Mouse (Mus musculus): ENCODE results near the gene Tas2r107.
"Not testable (repeated sequence)": the region's sequence is repeated elsewhere in the genome, so short reads cannot be mapped to it uniquely, and the experiment has no call there.

Tas2r107 gene

DNA sequence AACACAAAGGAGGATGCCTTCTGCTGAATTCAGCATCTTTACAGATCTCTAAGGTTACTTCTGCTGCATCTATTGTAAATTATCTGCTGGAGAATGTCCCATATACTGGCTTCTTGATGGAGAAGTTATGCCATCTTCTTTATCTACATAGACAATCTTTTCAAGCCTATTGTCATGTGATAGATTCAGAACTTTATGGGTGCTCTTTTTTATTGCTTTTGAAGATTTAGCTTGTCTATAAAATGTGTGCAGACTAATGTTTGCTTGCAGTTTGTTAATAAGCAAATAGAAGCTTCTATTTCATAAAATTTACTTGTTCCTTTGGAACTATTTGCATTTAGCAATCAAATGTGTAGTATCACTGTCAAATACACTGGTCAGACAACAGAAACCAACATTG is at the start of gene Tas2r107:
Gene Tas2r107 (minus strand): TSS at position 101 of the 400 bp plus-strand sequence.
- no peak for DNase-seq

GRCm38 (mm10) chr6:131689963-131690362 is 30.0 kb upstream of the Tas2r107 start, which contains the start of gene Tas2r114:
Tas2r114 (minus strand) TSS chr6:131690063.
- no peak for DNase-seq

DNA sequence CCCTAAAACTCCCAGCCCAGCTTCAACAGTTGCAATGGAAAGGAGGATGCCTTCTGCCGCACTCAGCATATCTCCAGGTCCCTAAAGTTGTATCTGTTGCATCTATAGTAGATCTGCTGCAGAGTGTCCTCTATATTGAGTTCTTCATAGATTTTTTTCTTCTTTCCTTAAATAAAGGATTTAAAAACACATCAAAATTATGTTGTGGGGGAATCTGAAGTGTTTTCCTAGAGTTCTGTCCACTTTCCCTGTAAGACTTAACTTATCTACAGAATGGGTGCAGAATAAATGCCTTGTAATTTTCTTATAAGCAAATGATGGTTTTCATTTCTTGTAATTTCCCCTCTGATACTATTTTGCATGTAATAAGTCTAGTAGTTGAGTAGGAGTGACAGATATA is 27.4 kb upstream of the Tas2r107 start, which contains the start of gene Tas2r105:
Gene Tas2r105 (minus strand): TSS at position 101 of the 400 bp plus-strand sequence.
- DNase-seq = no peak

- no peak for DNase-seq
Observed at GRCm38 (mm10) chr6:131685644-131686043, 25.7 kb upstream of the Tas2r107 start, which contains the start of gene Tas2r104. Tas2r104 (minus strand) TSS chr6:131685744.

DNA sequence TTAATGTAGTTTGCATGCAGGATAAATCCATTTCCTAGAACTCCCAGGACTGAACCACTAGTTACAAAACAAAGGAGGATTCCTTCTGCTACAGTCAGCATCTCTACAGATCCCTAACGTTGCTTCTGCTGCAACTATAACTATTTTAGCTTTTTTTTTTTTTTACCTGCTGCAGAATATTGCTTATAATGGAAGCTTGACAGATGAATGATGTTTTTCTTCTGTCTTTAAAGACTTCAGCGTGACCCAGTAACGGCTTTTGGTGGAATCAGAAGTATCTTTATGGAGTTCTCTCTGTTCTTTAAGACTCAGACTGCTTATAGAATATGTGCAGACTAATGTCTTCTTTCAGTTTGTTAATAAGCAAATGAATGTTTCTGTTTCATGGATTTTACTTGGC is 18.8 kb upstream of the Tas2r107 start, which contains the start of gene Tas2r106:
Gene Tas2r106 (minus strand): TSS at position 101 of the 400 bp plus-strand sequence.
- DNase-seq = no peak

DNA sequence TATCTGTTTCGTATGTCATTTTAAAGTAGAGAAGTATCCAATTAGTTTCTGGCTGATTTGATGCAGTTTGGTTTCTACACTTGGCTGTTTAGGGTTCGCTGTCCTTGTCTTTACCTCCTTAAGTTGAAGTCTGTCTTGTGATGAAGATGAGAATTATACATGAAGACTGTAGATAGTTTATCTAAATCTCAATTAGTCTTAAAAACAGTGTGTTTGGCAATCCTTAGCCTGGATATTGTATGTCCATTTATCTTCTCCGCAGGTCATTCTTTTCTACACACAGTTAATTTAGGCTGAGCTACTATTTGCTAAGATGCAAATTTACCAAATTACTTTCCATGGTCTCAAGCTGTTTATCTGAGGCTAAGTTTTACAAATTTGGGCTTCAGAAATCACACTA is 29.1 kb downstream of the Tas2r107 start, which contains the start of gene Tas2r130:
Gene Tas2r130 (minus strand): TSS at position 101 of the 400 bp plus-strand sequence.
- DNase-seq = no peak

DNA sequence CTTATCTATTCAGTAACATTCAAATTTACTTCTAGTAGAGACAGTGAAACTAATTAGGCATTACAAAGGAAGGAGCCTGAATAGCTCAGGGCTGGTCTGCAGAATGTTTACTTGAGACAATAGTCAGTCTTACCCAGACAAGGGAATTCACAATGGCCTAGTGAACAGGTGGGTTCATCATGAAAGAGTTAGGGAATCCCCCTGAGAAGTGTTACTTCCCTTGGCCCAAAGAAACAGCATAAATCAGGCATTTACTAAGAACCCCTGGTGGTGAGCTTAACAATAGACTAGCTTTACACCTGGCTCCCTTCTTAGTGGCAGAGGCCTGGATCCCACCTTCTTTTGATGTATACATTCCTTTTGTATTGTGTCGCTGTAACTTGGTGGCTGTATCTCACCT is 50.0 kb downstream of the Tas2r107 start:
- DNase-seq = not testable (repeated sequence)
